Mouse (Mus musculus) limb, embryonic 11.5 days (tissue): ENCODE measurements around the gene Tssk6. TPM values are rescaled to one million over a fixed set of nuclear protein-coding genes. Genes with fewer than 3 reads are reported as not detected.
"Not testable (repeated sequence)": the region's sequence is repeated elsewhere in the genome, so short reads cannot be mapped to it uniquely, and the experiment has no call there.

Source experiments
- ATAC-seq: fragments of 200-750 bp; cut with Nextera tagmentation; 2 replicates; pipeline ENCODE4 v1.8.0; 2017; ENCODE audit warnings: low read depth; ENCODE audit not compliant: insufficient number of reproducible peaks, low FRiP score, low TSS enrichment
- DNase-seq: peaks from one replicate; pipeline ENCODE4 v3.0.0-alpha.2; 2015; ENCODE audit warnings: low spot score
- H3K27ac ChIP-seq: fragments of 300-500 bp; sonication (generic); replicated peaks from 2 replicates; pipeline ENCODE4 v1.5.1; 2014; ENCODE audit warnings: low read depth, mild to moderate bottlenecking, low read length
- H3K27me3 ChIP-seq: fragments of 300-500 bp; sonication (generic); 2 replicates; pipeline ENCODE4 v1.6.1; 2014; ENCODE audit warnings: mild to moderate bottlenecking, low read length, mixed read lengths; ENCODE audit not compliant: control insufficient read depth, insufficient read depth
- H3K36me3 ChIP-seq: fragments of 300-500 bp; sonication (generic); 2 replicates; pipeline ENCODE4 v1.6.1; 2014; ENCODE audit warnings: mild to moderate bottlenecking, low read length, moderate library complexity, mixed read lengths; ENCODE audit not compliant: control insufficient read depth, insufficient read depth
- H3K4me1 ChIP-seq: fragments of 300-500 bp; sonication (generic); 2 replicates; pipeline ENCODE4 v1.6.1; 2014; ENCODE audit warnings: low read length, mixed read lengths; ENCODE audit not compliant: control insufficient read depth, insufficient read depth
- H3K4me2 ChIP-seq: fragments of 300-500 bp; sonication (generic); 2 replicates; pipeline ENCODE4 v1.6.1; 2014; ENCODE audit warnings: low read depth, mild to moderate bottlenecking, moderate library complexity; ENCODE audit not compliant: severe bottlenecking
- H3K4me3 ChIP-seq: fragments of 300-500 bp; sonication (generic); 2 replicates; pipeline ENCODE4 v1.5.1; 2014; ENCODE audit warnings: low read depth, low read length
- H3K9ac ChIP-seq: fragments of 300-500 bp; sonication (generic); 2 replicates; pipeline ENCODE4 v1.6.1; 2014; ENCODE audit warnings: mild to moderate bottlenecking, low read length
- H3K9me3 ChIP-seq: fragments of 300-500 bp; sonication (generic); 2 replicates; pipeline ENCODE4 v1.6.1; 2016; ENCODE audit warnings: low read length; ENCODE audit not compliant: control insufficient read depth
- WGBS: fragments of 180-500 bp; shearing (Covaris S2); extraction: QIAGEN DNeasy Blood & Tissue Kit; methylation state at CpG from one replicate; pipeline ENCODE4 v1.1.7; 2014; 5-methylcytosine and 5-hydroxymethylcytosine counted together
- polyA plus RNA-seq: library from polyadenylated mRNA; unstranded; fragments of >200 nt; fragmentation: Nextera tagmentation; extraction: Ambion mirVana; gene quantifications from 2 replicates; pipeline ENCODE4 v1.2.1, GENCODE M21; 2014

The Tssk6 gene
- polyA plus RNA-seq, 1 experiment from 2014 or later = 4.4 TPM

DNA sequence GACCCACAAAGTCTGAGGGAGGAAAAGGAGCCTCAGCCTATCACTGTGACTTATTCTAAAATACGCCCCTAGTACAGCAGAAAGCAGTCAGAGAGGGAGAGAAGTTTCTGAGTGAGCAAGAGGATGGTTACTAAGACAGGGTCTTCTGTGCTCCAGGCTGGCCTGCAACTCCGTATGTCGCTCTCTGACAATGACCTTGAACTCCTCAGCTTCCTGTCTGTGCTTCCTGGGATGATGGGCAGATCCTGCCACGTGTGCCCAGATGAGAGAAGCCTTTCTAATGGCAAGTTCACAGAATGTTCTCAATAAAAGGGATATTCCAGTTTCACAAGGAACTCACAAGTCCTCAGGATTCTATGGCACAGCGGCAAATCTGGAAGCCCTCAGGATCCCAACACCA, 32.6 kb downstream of the Tssk6 start:
- no peak overlapping the region for H3K9ac ChIP-seq
- H3K9me3 ChIP-seq = no peaks in the 10 kb centered on the region
- no peak overlapping the region for H3K4me2 ChIP-seq
- no peak overlapping the region for H3K4me3 ChIP-seq
- 89% methylated on average over 5 of the region's 5 CpGs for WGBS
- H3K36me3 ChIP-seq = peaks cover 2% of the 10 kb centered on the region; the same call in 1 of the 2 replicates
- ATAC-seq (no peak), DNase-seq (no peak)
- H3K4me1 ChIP-seq = peaks cover 4% of the 10 kb centered on the region
- no peaks in the 10 kb centered on the region for H3K27me3 ChIP-seq
- no peak overlapping the region for H3K27ac ChIP-seq

GRCm38 (mm10) chr8:69935431-69935830, 33.4 kb downstream of the Tssk6 start:
- H3K4me3 ChIP-seq = no peak overlapping the region
- H3K4me2 ChIP-seq = no peak overlapping the region
- H3K9me3 ChIP-seq = no peaks in the 10 kb centered on the region
- peaks cover 12% of the 10 kb centered on the region for H3K4me1 ChIP-seq
- H3K27ac ChIP-seq = no peak overlapping the region
- no peaks in the 10 kb centered on the region for H3K27me3 ChIP-seq
- H3K36me3 ChIP-seq = peaks cover 2% of the 10 kb centered on the region; the same call in 1 of the 2 replicates
- no peak overlapping the region for H3K9ac ChIP-seq
- ATAC-seq (no peak), DNase-seq (no peak)
- WGBS = 95% methylated on average over 3 of the region's 3 CpGs

DNA sequence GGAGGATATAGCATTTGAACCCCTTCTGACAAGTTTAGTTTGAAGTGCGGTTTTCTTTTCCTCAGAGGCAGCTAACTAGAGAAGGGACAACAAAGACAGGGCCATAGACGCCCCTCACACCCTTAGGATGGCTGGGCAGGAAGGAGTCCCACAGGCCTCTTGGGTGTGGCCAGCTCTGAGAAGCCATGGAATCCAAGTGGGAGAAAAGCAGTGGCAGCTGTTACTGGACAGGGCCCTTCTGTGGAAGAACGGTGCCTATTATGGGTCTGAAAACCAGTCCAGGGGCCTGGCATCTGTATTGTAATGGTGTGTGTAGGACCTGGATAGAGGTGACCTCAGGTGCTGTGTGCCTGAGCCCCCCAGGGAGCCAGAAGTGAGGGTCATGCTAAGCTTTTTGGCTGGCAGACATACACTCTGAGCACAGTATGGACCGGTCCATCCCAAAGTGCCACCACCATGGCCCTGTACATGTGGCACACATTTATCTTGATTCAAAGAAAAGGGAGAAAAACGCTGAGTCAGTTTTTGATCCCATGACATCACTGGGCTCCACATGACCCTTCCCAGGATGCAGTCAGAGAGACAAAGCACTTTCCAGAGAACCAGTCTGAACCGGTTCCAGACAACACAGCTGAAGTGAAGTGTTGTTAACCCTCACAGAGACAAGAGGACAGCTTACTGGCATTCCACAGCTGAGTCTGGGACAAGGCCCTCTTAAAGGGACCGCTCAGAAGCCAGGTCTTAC, 34.2 kb downstream of the Tssk6 start:
- no peak overlapping the region for H3K27ac ChIP-seq
- ATAC-seq (0 out of 2 replicates have a peak, but pooled peaks have one; percentile 22), DNase-seq (no peak)
- H3K9ac ChIP-seq = no peak overlapping the region
- H3K36me3 ChIP-seq = peaks cover 2% of the 10 kb centered on the region; the same call in 1 of the 2 replicates
- 79% methylated on average over 7 of the region's 7 CpGs for WGBS
- H3K9me3 ChIP-seq = no peaks in the 10 kb centered on the region
- no peak overlapping the region for H3K4me2 ChIP-seq
- no peak overlapping the region for H3K4me3 ChIP-seq
- peaks cover 12% of the 10 kb centered on the region for H3K4me1 ChIP-seq
- H3K27me3 ChIP-seq = no peaks in the 10 kb centered on the region

- Histone ChIP-seq H3K27me3 (no peaks in the 10 kb centered on the region), H3K4me1 (peaks cover 12% of the 10 kb centered on the region), H3K9me3 (no peaks in the 10 kb centered on the region), H3K27ac (no peak overlapping the region), H3K9ac (no peak overlapping the region), H3K4me3 (no peak overlapping the region), H3K36me3 (peaks cover 2% of the 10 kb centered on the region; the same call in 1 of the 2 replicates), H3K4me2 (no peak overlapping the region)
- ATAC-seq (no peak), DNase-seq (no peak)
- 90% methylated on average over 3 of the region's 3 CpGs for WGBS
These were observed 35.5 kb downstream of the Tssk6 start for GRCm38 (mm10) chr8:69937466-69937865.

GRCm38 (mm10) chr8:69938245-69938982, 36.4 kb downstream of the Tssk6 start:
- Histone ChIP-seq H3K27me3 (no peaks in the 10 kb centered on the region), H3K9me3 (no peaks in the 10 kb centered on the region), H3K27ac (no peak overlapping the region), H3K36me3 (peaks cover 2% of the 10 kb centered on the region; the same call in 1 of the 2 replicates), H3K4me3 (no peak overlapping the region), H3K9ac (no peak overlapping the region), H3K4me1 (peaks cover 12% of the 10 kb centered on the region), H3K4me2 (no peak overlapping the region)
- DNase-seq (no peak), ATAC-seq (no peak)
- 82% methylated on average over 6 of the region's 6 CpGs for WGBS

GRCm38 (mm10) chr8:69939633-69940032, 37.6 kb downstream of the Tssk6 start:
- Histone ChIP-seq H3K4me2 (no peak overlapping the region), H3K36me3 (peaks cover 2% of the 10 kb centered on the region; the same call in 1 of the 2 replicates), H3K4me1 (peaks cover 12% of the 10 kb centered on the region), H3K27me3 (no peaks in the 10 kb centered on the region), H3K9me3 (no peaks in the 10 kb centered on the region), H3K27ac (0 out of 2 replicates have a peak overlapping the region, but pooled peaks have one; percentile 6), H3K9ac (no peak overlapping the region), H3K4me3 (no peak overlapping the region)
- DNase-seq (peak; percentile 71), ATAC-seq (peak; percentile 83; the same call in 1 of the 2 replicates)
- WGBS = 33% methylated on average over 3 of the region's 3 CpGs

DNA sequence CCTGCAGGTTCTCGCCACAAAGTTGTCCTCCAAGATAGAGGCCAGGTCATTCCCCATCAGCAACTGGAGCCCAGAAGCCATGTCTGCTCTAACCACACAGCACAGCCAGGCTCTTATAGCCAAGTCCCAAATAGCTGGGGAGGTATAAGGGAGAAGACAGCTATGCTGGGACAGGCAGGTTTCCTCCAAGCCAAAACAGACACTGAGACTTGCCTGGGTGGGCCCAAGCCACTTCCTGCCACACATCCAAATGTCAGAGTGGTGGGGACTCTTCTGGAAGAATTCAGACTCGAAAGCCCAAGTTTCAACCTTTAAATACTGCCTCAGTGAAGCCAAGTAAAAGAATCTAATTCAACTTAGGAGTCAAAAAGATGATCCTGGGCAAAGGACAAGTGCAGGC, 38.4 kb downstream of the Tssk6 start:
- no peak for ATAC-seq
- Histone ChIP-seq H3K4me1 (peaks cover 12% of the 10 kb centered on the region), H3K27ac (0 out of 2 replicates have a peak overlapping the region, but pooled peaks have one; percentile 6), H3K9me3 (no peaks in the 10 kb centered on the region), H3K4me3 (no peak overlapping the region), H3K4me2 (no peak overlapping the region), H3K27me3 (no peaks in the 10 kb centered on the region), H3K36me3 (no peaks in the 10 kb centered on the region; the same call in 1 of the 2 replicates), H3K9ac (no peak overlapping the region)
- WGBS = 92% methylated on average over 2 of the region's 2 CpGs
- DNase-seq = no peak

GRCm38 (mm10) chr8:69942495-69942894, 40.5 kb downstream of the Tssk6 start:
- H3K9ac ChIP-seq, H3K4me3 ChIP-seq, H3K27ac ChIP-seq, H3K4me2 ChIP-seq, H3K27me3 ChIP-seq, DNase-seq, H3K36me3 ChIP-seq, ATAC-seq, H3K9me3 ChIP-seq: not testable (repeated sequence)
- 90% methylated on average over 2 of the region's 3 CpGs for WGBS
- peaks cover 12% of the 10 kb centered on the region for H3K4me1 ChIP-seq
